Mouse (Mus musculus) midbrain, postnatal 0 days (tissue): ENCODE measurements around the gene Crispld2. TPM values are rescaled to one million over a fixed set of nuclear protein-coding genes. Genes with fewer than 3 reads are reported as not detected.
A peak's percentile ranks its signal among the peaks of the same experiment; 100 is the strongest.

Experiments
- ATAC-seq: fragments of 200-750 bp; cut with Nextera tagmentation; 2 replicates; pipeline ENCODE4 v1.8.0; 2017; ENCODE audit warnings: moderate number of reproducible peaks, mild to moderate bottlenecking, moderate TSS enrichment, moderate library complexity; ENCODE audit not compliant: low FRiP score
- DNase-seq: peaks from one replicate; pipeline ENCODE4 v3.0.0-alpha.2; 2015; ENCODE audit warnings: low spot score
- H3K27ac ChIP-seq: fragments of 300-500 bp; sonication (generic); 2 replicates; pipeline ENCODE4 v1.5.1; 2014; ENCODE audit warnings: low read depth, mild to moderate bottlenecking, low read length, mixed read lengths
- H3K27me3 ChIP-seq: fragments of 300-500 bp; sonication (generic); 2 replicates; pipeline ENCODE4 v1.6.1; 2014; ENCODE audit warnings: low read length, control low read depth, mixed read lengths; ENCODE audit not compliant: insufficient read depth
- H3K36me3 ChIP-seq: fragments of 300-500 bp; sonication (generic); 2 replicates; pipeline ENCODE4 v1.6.1; 2014; ENCODE audit warnings: low read length, control low read depth, mixed read lengths; ENCODE audit not compliant: insufficient read depth
- H3K4me1 ChIP-seq: fragments of 300-500 bp; sonication (generic); 2 replicates; pipeline ENCODE4 v1.6.1; 2014; ENCODE audit warnings: mild to moderate bottlenecking, control low read depth, antibody characterized with exemption, low read length, mixed read lengths; ENCODE audit not compliant: insufficient read depth
- H3K4me2 ChIP-seq: fragments of 300-500 bp; sonication (generic); 2 replicates; pipeline ENCODE4 v1.6.1; 2014; ENCODE audit warnings: low read depth, mild to moderate bottlenecking, low read length, mixed read lengths; ENCODE audit not compliant: poor library complexity, severe bottlenecking
- H3K4me3 ChIP-seq: fragments of 300-500 bp; sonication (generic); 2 replicates; pipeline ENCODE4 v1.5.1; 2014; ENCODE audit warnings: low read depth, mild to moderate bottlenecking, low read length, moderate library complexity
- H3K9ac ChIP-seq: fragments of 300-500 bp; sonication (generic); replicated peaks from 2 replicates; pipeline ENCODE4 v1.6.1; 2014; ENCODE audit warnings: mild to moderate bottlenecking, low read length, moderate library complexity, mixed read lengths; ENCODE audit not compliant: poor library complexity, severe bottlenecking
- H3K9me3 ChIP-seq: fragments of 300-500 bp; sonication (generic); 2 replicates; pipeline ENCODE4 v1.6.1; 2016; ENCODE audit warnings: low read length, control low read depth
- CTCF ChIP-seq: IDR thresholded peaks from 2 replicates; pipeline ENCODE4 v1.5.1; 2016; ENCODE audit warnings: antibody characterized with exemption, mild to moderate bottlenecking
- WGBS: fragments of 180-500 bp; shearing (Covaris S2); extraction: QIAGEN DNeasy Blood & Tissue Kit; methylation state at CpG from one replicate; pipeline ENCODE4 v1.1.7; 2014; 5-methylcytosine and 5-hydroxymethylcytosine counted together
- polyA plus RNA-seq: library from polyadenylated mRNA; unstranded; fragments of >200 nt; fragmentation: Nextera tagmentation; extraction: Ambion mirVana; gene quantifications from 2 replicates; pipeline ENCODE4 v1.2.1, GENCODE M21; 2015
- total RNA-seq: library from RNA; depleted of rRNA; stranded (reverse); fragments of >200 nt; gene quantifications from 2 replicates; pipeline ENCODE4 v1.2.3, GENCODE M21; 2014

Crispld2 gene
- total and polyA plus RNA-seq, 2 experiments from 2014 or later: 4.1 to 5.3 TPM

DNA sequence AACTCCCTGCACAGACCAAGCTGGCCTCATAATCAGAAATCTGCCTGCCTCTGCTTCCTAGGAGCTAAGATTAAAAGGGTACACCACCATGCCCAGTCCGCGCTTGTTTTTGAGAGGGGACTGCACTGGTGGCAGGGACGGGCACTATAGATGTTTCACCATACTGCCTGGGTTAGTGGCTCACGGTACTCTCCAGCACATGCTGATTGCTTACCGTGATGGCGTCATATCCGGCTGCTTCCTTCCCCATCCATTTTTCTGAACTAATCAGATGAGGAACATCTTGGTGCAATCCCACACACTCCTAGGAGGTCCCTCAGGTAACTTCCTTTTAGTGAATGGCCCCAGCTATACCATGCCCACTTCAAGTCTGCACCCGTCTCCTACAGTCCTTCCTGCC is 52.7 kb downstream of the Crispld2 start:
- WGBS: 92% methylated on average over 8 of the region's 8 CpGs
- no peak for ATAC-seq
- no peaks in the 10 kb centered on the region for H3K27me3 ChIP-seq
- no peak for TF ChIP-seq CTCF
- H3K27ac ChIP-seq: no peak overlapping the region
- no peak for DNase-seq
- no peak overlapping the region for H3K9ac ChIP-seq
- H3K4me3 ChIP-seq: no peak overlapping the region
- H3K4me1 ChIP-seq: no peaks in the 10 kb centered on the region
- no peaks in the 10 kb centered on the region for H3K36me3 ChIP-seq
- H3K4me2 ChIP-seq: no peak overlapping the region
- no peaks in the 10 kb centered on the region for H3K9me3 ChIP-seq

- Histone ChIP-seq H3K9ac (no peak overlapping the region), H3K36me3 (no peaks in the 10 kb centered on the region), H3K4me1 (no peaks in the 10 kb centered on the region), H3K27me3 (no peaks in the 10 kb centered on the region), H3K9me3 (no peaks in the 10 kb centered on the region), H3K27ac (no peak overlapping the region), H3K4me3 (no peak overlapping the region), H3K4me2 (no peak overlapping the region)
- TF ChIP-seq CTCF: no peak
- 67% methylated on average over 5 of the region's 5 CpGs for WGBS
- ATAC-seq (no peak), DNase-seq (no peak)
Measured at GRCm38 (mm10) chr8:120045471-120045870, 53.2 kb downstream of the Crispld2 start.

- no peak overlapping the region for H3K27ac ChIP-seq
- TF ChIP-seq CTCF: no peak
- no peaks in the 10 kb centered on the region for H3K4me1 ChIP-seq
- H3K9ac ChIP-seq: no peak overlapping the region
- ATAC-seq (peak; percentile 66; the same call in 1 of the 2 replicates), DNase-seq (peak; percentile 87)
- no peaks in the 10 kb centered on the region for H3K36me3 ChIP-seq
- H3K9me3 ChIP-seq: no peaks in the 10 kb centered on the region
- H3K27me3 ChIP-seq: no peaks in the 10 kb centered on the region
- no peak overlapping the region for H3K4me3 ChIP-seq
- 62% methylated on average over 14 of the region's 14 CpGs for WGBS
- H3K4me2 ChIP-seq: no peak overlapping the region
Measured at GRCm38 (mm10) chr8:120046258-120047020, 54.2 kb downstream of the Crispld2 start.

- Histone ChIP-seq H3K4me3 (no peak overlapping the region), H3K9me3 (no peaks in the 10 kb centered on the region), H3K27ac (no peak overlapping the region), H3K27me3 (no peaks in the 10 kb centered on the region), H3K36me3 (no peaks in the 10 kb centered on the region), H3K4me2 (no peak overlapping the region), H3K4me1 (no peaks in the 10 kb centered on the region), H3K9ac (no peak overlapping the region)
- no peak for TF ChIP-seq CTCF
- DNase-seq (no peak), ATAC-seq (no peak)
- WGBS: 86% methylated on average over 13 of the region's 13 CpGs
Measured at GRCm38 (mm10) chr8:120049949-120050348, 57.7 kb downstream of the Crispld2 start.

DNA sequence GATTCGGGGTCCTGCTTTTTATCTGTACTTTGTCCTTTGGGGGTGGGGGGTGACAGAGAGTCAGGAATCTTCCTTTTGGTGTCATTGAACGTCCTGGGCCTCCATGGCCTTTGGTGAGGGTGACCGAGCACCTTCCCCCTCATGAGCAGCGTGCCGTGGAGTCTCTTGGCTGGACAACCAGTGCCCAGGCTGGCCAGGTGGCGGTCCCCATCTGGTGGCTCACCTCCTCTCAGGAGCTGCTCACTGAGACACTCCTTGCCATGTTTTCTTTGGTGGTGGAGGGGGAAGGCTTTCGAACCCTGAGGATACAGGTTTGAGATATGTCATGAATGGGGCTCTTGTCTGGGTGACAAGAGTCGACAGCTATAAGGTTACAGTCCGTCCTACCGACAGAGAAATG is 58.1 kb downstream of the Crispld2 start:
- no peaks in the 10 kb centered on the region for H3K36me3 ChIP-seq
- ATAC-seq (no peak), DNase-seq (no peak)
- H3K4me2 ChIP-seq: no peak overlapping the region
- no peak overlapping the region for H3K27ac ChIP-seq
- no peaks in the 10 kb centered on the region for H3K27me3 ChIP-seq
- no peaks in the 10 kb centered on the region for H3K9me3 ChIP-seq
- H3K4me3 ChIP-seq: no peak overlapping the region
- TF ChIP-seq CTCF: no peak
- no peaks in the 10 kb centered on the region for H3K4me1 ChIP-seq
- no peak overlapping the region for H3K9ac ChIP-seq
- WGBS: 90% methylated on average over 10 of the region's 10 CpGs

- Histone ChIP-seq H3K4me3 (no peak overlapping the region), H3K4me1 (no peaks in the 10 kb centered on the region), H3K9ac (no peak overlapping the region), H3K27ac (no peak overlapping the region), H3K36me3 (no peaks in the 10 kb centered on the region), H3K9me3 (no peaks in the 10 kb centered on the region), H3K4me2 (no peak overlapping the region), H3K27me3 (no peaks in the 10 kb centered on the region)
- ATAC-seq: no peak
- WGBS: 73% methylated on average over 4 of the region's 4 CpGs
- TF ChIP-seq CTCF: no peak
- no peak for DNase-seq
Measured at GRCm38 (mm10) chr8:120051006-120051405, 58.8 kb downstream of the Crispld2 start.
